Mouse (Mus musculus): ENCODE measurements around the gene Eps8. TPM values are rescaled to one million over a fixed set of nuclear protein-coding genes. Genes with fewer than 3 reads are reported as not detected.

Gene Eps8
- polyA plus RNA-seq, 1 experiment from 2014 or later = 45.1 TPM

DNA sequence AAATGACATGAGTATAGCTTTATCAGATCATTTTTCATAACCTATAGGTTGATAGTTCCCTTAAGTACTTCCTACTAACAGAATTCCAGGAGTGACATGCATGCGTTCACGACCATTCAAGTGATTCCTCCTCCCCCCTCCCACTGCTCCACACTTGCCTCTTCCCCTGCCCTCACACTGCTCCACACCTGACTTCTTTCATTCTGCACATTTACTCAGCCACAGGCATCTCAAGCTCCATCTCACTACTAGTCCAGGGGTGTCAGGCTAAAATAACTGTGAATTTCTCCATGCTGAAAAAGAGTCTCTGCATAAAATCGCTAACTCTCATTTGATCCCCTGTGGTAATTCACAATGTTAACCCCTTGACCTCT lies 65.4 kb downstream of the Eps8 start:
- Histone ChIP-seq H3K9me3 (replicated peaks; ENCODE audit: low read length) (no peaks in the 10 kb centered on the region), H3K36me3 (ENCODE audit: insufficient read depth, low read length) (no peaks in the 10 kb centered on the region), H3K27ac (no peak overlapping the region), H3K4me1 (replicated peaks; ENCODE audit: insufficient read depth, low read length) (no peaks in the 10 kb centered on the region), H3K27me3 (ENCODE audit: insufficient read depth, low read length) (no peaks in the 10 kb centered on the region), H3K4me2 (ENCODE audit: low read length) (no peak overlapping the region), H3K9ac (ENCODE audit: low read depth, low read length) (no peak overlapping the region), H3K4me3 (replicated peaks; ENCODE audit: low read depth, low read length) (no peak overlapping the region)
- 48% methylated on average over 3 of the region's 3 CpGs for WGBS
- ATAC-seq (replicated peaks; ENCODE audit: low FRiP score, low read depth) (no peak), DNase-seq (ENCODE audit: low spot score) (no peak)
- no peak for TF ChIP-seq CTCF (IDR thresholded peaks at IDR 0.05; ENCODE audit: low read depth)

DNA sequence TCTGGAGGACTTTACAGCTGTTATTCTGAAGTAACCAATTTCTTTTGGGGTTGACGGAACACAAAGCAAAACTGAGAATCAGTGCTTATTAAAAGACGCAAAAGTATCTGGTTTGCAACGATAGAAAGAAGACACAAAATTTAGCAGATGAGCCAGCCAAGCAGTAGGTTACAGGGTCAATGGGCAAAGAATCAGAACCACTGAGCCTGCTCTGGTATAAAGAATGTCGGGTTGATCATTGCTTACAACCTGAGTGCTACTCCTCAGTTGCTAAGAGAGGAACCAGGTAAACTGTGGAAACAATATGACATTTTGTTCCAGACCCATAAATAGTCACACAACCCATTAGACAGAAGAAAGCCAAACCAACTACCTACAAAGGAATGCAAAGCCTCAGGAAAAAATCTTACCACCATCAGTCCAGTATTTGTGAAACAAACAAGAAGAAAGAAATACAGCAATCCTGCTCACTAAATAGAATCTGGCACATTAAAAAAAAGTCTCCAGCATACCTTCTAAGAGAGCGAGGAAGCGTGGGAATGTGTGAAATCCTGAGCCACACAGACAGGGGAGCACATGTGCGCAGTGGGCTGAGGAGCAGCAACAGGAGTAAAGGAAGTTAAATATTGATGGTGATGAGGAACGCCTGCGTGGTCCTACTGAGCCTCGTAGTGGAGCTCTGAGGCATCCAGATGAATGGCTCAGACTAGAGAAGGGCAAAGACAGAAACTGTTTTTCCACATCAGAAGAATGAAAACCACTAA lies 66.0 kb downstream of the Eps8 start:
- Histone ChIP-seq H3K9ac (ENCODE audit: low read depth, low read length) (no peak overlapping the region), H3K27ac (no peak overlapping the region), H3K36me3 (ENCODE audit: insufficient read depth, low read length) (no peaks in the 10 kb centered on the region), H3K4me3 (replicated peaks; ENCODE audit: low read depth, low read length) (no peak overlapping the region), H3K4me1 (replicated peaks; ENCODE audit: insufficient read depth, low read length) (no peaks in the 10 kb centered on the region), H3K27me3 (ENCODE audit: insufficient read depth, low read length) (no peaks in the 10 kb centered on the region), H3K9me3 (replicated peaks; ENCODE audit: low read length) (no peaks in the 10 kb centered on the region), H3K4me2 (ENCODE audit: low read length) (no peak overlapping the region)
- ATAC-seq (replicated peaks; ENCODE audit: low FRiP score, low read depth) (peak; percentile 77), DNase-seq (ENCODE audit: low spot score) (no peak)
- TF ChIP-seq CTCF (IDR thresholded peaks at IDR 0.05; ENCODE audit: low read depth) = 0 out of 2 replicates have a peak, but pooled peaks have one; percentile 4
- WGBS = 66% methylated on average over 10 of the region's 10 CpGs

DNA sequence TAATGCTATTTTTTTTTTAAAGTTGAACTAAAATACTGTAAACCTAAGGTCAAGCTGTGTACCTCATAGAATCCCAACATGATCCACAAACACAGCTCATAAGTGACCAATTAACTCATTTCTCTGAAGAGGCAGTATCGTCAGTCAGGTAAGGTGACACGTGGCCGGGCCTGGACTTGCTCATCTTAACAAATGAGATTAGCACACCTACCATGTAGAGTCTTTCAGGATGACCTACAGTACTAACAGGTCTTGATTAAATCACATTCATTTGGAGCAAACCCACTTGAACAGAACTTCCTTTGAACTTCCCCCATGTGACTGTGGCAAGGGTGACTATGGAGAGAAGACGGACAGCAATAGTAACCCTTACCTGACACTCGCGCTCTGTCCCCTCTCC lies 66.8 kb downstream of the Eps8 start:
- Histone ChIP-seq H3K27me3 (ENCODE audit: insufficient read depth, low read length) (no peaks in the 10 kb centered on the region), H3K4me2 (ENCODE audit: low read length) (no peak overlapping the region), H3K9ac (ENCODE audit: low read depth, low read length) (no peak overlapping the region), H3K4me1 (replicated peaks; ENCODE audit: insufficient read depth, low read length) (no peaks in the 10 kb centered on the region), H3K36me3 (ENCODE audit: insufficient read depth, low read length) (no peaks in the 10 kb centered on the region), H3K4me3 (replicated peaks; ENCODE audit: low read depth, low read length) (no peak overlapping the region), H3K27ac (no peak overlapping the region), H3K9me3 (replicated peaks; ENCODE audit: low read length) (no peaks in the 10 kb centered on the region)
- 65% methylated on average over 6 of the region's 6 CpGs for WGBS
- DNase-seq (ENCODE audit: low spot score) = no peak
- ATAC-seq (replicated peaks; ENCODE audit: low FRiP score, low read depth) = peak; percentile 30; the same call in 1 of the 2 replicates
- no peak for TF ChIP-seq CTCF (IDR thresholded peaks at IDR 0.05; ENCODE audit: low read depth)

DNA sequence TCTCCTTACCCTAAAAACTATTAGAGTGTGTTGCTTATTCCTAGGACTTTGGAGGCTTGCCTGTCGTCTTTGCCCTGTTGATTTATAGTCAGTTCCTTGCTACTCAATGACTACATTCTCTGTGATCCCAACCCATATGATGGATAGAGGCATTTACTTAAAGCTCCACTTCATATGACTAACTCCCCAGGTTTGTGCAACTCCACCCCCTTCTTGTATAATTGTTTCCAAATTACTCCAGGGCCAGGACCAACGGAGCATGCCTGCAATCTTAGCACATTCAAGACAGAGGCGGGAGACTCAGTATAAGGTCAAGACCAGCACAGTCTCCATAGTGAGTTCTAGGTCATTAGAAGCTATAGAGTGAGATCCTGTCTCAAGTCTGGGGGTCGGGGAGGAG lies 69.4 kb downstream of the Eps8 start:
- Histone ChIP-seq H3K9me3 (replicated peaks; ENCODE audit: low read length) (no peaks in the 10 kb centered on the region), H3K27ac (no peak overlapping the region), H3K36me3 (ENCODE audit: insufficient read depth, low read length) (no peaks in the 10 kb centered on the region), H3K9ac (ENCODE audit: low read depth, low read length) (no peak overlapping the region), H3K4me3 (replicated peaks; ENCODE audit: low read depth, low read length) (no peak overlapping the region), H3K4me2 (ENCODE audit: low read length) (no peak overlapping the region), H3K4me1 (replicated peaks; ENCODE audit: insufficient read depth, low read length) (no peaks in the 10 kb centered on the region), H3K27me3 (ENCODE audit: insufficient read depth, low read length) (no peaks in the 10 kb centered on the region)
- no peak for TF ChIP-seq CTCF (IDR thresholded peaks at IDR 0.05; ENCODE audit: low read depth)
- ATAC-seq (replicated peaks; ENCODE audit: low FRiP score, low read depth) = no peak; the same call in 1 of the 2 replicates
- no peak for DNase-seq (ENCODE audit: low spot score)
- 25% methylated on average over 3 of the region's 4 CpGs for WGBS

DNA sequence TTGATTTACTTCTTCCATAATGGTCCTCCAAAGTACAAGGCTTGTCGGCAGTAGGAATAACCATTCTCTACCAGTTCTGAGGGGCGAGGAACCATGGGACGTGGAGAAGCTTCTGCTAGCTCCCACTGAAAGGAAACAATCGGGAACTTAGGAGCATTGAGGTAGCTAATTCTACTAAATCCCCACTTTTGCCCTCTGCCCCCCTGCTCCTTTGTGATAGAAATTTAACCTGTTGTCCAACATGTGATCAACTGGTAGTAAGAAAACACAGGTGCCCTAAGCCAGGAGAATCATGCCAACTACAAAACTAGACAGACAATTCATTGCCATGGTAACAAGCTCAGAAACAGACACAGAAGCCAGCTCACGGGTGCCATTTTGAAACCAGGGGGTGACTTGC lies 71.6 kb downstream of the Eps8 start:
- H3K4me3 ChIP-seq (replicated peaks; ENCODE audit: low read depth, low read length) = no peak overlapping the region
- 80% methylated on average over 5 of the region's 5 CpGs for WGBS

DNA sequence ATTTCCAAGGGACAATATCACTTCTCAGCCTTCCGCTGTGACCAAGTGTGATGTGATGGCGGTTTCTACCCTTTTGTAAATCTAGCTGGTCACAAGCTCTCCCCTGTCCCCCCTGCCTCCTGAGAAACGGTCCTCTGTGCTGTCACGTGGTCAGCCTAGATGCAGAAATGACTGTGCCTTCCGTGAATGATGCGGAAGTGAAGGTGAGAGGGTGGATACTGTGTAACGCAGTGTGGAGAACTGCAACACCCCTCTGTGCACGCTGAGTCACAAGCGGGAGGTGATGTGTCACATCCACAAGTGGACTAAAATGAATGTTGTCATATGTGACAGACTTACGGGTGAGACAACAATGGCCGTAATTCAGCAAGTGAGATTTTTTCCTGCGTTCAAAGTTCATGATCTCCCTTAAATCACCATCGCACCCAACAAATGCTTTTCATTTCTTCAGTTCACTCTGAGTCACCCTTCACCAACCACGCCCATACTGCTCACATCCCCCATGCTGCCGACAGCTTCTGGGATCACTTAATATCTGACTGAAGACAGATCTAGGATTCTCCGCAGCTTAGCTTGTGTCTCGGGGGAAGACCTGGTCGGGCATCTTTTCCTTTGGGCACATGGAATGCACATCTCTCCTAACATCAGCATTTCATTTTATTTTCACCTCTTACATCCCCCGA lies 72.3 kb downstream of the Eps8 start:
- no peak for TF ChIP-seq CTCF (IDR thresholded peaks at IDR 0.05; ENCODE audit: low read depth)
- Histone ChIP-seq H3K4me2 (ENCODE audit: low read length) (no peak overlapping the region), H3K9ac (ENCODE audit: low read depth, low read length) (no peak overlapping the region), H3K4me3 (replicated peaks; ENCODE audit: low read depth, low read length) (no peak overlapping the region), H3K36me3 (ENCODE audit: insufficient read depth, low read length) (no peaks in the 10 kb centered on the region), H3K9me3 (replicated peaks; ENCODE audit: low read length) (no peaks in the 10 kb centered on the region), H3K4me1 (replicated peaks; ENCODE audit: insufficient read depth, low read length) (no peaks in the 10 kb centered on the region), H3K27me3 (ENCODE audit: insufficient read depth, low read length) (no peaks in the 10 kb centered on the region), H3K27ac (no peak overlapping the region)
- WGBS = 54% methylated on average over 19 of the region's 19 CpGs
- DNase-seq (ENCODE audit: low spot score) = no peak
- 0 out of 2 replicates have a peak, but pooled peaks have one; percentile 21 for ATAC-seq (replicated peaks; ENCODE audit: low FRiP score, low read depth)

More for the DNA sequence above, 71.6 kb downstream of the Eps8 start:
- no peak overlapping the region for H3K4me2 ChIP-seq (ENCODE audit: low read length)
- H3K27ac ChIP-seq = no peak overlapping the region
- ATAC-seq (replicated peaks; ENCODE audit: low FRiP score, low read depth) = no peak
- H3K4me1 ChIP-seq (replicated peaks; ENCODE audit: insufficient read depth, low read length) = no peaks in the 10 kb centered on the region
- H3K9ac ChIP-seq (ENCODE audit: low read depth, low read length) = no peak overlapping the region
- no peaks in the 10 kb centered on the region for H3K9me3 ChIP-seq (replicated peaks; ENCODE audit: low read length)
- H3K27me3 ChIP-seq (ENCODE audit: insufficient read depth, low read length) = no peaks in the 10 kb centered on the region
- no peak for DNase-seq (ENCODE audit: low spot score)
- no peak for TF ChIP-seq CTCF (IDR thresholded peaks at IDR 0.05; ENCODE audit: low read depth)
- H3K36me3 ChIP-seq (ENCODE audit: insufficient read depth, low read length) = no peaks in the 10 kb centered on the region
